Mouse (Mus musculus) testis, postnatal 14 days (tissue): ENCODE measurements around the gene Eif5a2.

Experiments
- DNase-seq: peaks from one replicate; pipeline ENCODE4 v3.0.0; 2021; ENCODE audit warnings: low spot score

Eif5a2 gene

DNA sequence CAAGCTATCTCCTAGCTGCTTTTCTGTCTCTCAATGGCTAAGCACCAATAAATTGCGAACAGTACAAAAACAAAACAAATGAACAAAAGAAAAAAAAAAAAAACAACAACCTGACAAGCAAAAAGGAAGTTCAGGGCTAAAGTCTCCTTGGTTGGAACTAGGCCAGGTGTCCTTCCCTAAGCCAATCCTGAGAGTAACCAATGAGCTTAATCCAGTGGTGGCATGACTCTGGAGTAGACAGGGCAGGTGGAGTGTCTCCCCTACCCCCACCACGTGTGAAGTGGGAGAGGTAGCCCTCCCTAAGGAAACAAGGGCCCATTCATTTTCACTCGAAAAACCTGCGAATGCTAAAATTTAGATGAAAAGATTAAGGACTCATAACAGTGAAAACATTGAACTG is 30.4 kb downstream of the Eif5a2 start:
- no peak for DNase-seq

DNA sequence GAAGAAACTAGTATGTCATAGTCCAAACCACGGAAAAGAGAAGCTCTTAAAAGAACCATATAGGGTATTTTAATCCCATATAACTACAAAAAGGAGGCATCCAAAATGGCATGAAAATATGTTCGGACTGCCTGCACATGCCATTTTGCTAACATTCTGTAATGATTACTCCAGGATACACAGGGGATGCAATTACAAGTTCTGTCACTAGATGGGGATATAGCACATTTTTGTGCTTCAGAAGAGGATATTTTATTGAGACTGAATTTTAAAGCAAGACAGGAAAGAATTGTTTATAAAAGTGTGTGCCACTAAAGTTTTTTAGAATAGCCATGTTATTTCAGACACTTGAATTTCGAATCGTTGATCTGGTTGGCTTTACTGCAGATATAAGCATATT is 33.3 kb downstream of the Eif5a2 start:
- DNase-seq = no peak

DNA sequence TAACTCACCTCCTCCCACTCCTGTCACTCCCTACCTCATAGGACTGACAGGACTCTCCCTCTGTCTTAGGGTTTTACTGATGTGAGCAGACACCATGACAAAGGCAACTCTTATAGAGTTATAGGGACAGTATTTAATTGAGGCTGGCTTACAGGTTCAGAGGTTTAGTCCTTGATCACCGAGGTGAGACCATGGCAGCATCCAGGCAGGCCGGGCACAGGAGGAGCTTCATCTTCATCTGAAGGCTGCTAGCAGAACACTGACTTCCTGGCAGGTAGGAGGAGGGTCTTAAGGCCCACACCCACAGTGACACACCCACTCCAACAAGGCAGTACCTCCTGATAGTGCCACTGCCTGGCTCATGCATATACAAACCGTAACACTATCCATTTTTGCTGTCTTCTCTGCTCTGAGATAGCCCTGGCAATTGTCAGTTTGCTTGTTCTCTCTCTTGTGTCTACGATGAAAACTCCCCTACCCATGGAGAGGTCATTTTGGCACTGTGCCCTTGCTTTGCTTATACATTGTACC is 35.0 kb downstream of the Eif5a2 start:
- no peak for DNase-seq

DNA sequence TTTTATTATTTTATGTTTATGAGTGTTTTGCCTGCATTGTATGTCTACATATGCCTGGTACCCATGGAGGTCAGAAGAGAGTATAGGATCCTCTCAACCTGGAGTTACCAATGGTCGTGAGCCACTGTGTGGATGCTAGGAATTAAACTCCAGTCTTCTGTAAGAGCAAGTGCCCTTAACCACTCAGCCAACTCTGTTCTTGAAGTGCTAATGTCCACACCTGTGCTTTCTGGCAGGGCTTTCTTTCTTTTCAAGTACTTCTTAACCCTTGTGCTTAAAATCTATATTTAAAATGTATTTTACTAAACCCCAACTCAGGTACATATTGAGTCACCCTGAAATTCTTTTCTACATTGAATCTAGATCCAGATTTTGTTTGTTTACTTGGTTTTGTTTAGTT is 45.2 kb downstream of the Eif5a2 start:
- DNase-seq = no peak

DNA sequence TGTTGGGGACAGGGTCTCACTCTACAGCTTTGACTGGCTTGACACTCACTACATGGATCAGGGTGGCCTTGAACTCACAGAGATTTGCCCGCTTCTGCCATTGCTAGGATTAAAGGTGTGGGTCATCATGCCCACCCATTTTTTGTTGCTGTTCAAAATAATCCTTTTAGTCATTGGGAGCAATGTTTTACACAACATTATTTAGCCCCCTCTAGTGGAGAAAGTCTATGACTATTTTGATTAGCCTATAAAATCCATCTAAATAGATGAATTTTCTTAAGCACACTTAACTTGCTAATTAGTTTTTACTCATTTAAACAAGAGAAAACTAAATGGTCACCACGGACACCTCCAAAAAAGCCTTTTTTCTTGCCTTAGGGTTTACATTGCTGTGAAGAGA is 46.5 kb downstream of the Eif5a2 start:
- DNase-seq = no peak

DNA sequence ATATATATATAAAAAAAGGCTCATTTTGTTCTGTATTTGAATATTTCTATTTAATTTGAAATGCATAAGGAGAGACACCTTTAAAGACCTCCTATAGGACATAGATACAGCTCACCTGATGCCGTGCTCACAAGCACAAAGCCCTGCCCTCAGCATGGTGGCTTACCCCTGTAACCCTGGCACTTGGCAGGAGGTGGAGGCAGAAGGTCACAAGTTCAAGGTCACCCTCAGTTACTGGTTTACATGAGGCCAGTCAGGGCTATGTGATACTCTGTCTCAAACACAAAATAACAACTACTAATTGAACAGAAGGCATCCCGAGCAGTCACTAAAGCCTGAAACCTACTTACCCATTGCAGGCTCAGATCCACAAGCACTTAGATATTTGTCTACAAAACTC is 48.4 kb downstream of the Eif5a2 start:
- DNase-seq = no peak

DNA sequence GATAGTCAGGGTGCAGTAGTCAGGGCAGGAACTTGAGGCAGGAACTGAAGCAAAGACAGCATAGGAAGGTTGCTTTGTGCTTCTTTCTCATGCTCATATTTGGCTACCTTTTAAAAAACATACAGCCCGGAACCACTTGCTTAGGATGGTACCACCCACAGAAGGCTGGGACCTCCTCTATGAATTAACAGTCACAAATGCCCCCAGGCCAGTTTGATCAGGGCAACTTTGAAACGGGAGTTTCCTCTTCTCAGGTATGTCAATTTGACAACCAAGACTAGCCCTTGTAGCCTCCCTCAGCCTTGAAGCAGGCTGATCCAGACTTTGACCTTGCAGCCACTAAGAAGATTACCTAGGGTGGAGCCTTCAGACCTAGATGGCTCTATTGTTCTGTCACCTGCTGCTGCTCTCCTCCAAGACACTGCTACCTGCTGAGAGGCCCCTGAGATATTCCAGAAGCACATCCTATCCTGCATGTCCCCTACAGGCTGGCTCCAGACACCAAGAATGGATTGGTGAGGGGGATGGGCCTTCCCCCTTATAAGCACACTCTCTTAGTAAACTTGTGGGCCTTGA is 55.8 kb downstream of the Eif5a2 start:
- no peak for DNase-seq

DNA sequence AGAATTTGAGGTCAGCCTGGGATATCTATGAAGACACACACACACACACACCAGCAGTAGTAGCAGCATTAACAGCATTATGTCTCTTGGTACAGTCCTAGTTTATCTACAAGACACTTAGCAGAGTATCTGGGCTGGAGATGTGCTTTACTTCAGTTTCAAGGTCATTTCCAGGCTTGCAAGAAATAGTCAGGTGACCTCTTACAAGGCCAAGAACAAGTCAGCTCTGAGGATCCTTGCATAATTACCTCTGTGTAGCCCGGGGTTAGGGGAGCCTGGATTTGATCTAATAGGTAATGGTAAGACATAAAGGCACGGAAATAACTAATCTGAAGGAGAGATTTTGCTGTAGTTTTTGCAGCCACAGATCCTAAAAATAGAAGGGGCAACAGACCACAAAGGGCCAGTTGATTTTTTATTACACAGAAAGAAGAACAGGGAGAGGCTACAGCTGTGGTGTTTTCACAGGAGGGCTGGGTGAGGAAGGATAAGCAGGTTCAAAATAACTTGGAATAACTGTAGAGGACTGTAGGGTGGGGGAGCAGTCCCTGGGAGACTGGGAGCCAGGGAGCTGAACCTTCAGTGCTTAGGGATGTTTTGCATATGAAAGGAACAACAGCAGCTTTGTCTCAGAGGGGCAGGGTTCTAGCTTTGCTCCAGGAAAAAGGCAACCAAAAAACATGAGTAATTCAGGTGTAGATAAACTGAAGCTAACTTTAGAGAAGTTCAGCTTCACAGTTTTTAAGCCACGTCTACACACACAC is 61.0 kb downstream of the Eif5a2 start:
- no peak for DNase-seq

DNA sequence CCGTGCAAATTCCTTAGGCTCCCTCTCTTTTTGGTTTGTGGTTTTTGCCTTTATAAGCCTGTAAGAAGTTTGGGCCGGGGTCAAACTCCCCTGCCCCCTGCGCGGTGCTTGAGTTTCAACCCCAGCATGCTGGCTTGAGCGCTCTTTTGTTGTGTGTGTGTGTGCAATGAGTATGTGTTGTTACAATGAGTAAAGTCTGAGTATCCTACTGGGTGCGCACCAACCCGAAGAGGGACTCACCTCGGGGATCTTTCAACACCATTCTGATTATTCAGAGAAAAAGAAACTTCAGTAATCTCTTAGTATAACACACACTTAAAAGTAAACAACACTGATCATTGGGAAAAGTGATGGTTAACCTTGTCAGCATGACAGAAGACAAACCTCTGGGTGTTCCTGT is 62.2 kb downstream of the Eif5a2 start:
- DNase-seq = no peak

DNA sequence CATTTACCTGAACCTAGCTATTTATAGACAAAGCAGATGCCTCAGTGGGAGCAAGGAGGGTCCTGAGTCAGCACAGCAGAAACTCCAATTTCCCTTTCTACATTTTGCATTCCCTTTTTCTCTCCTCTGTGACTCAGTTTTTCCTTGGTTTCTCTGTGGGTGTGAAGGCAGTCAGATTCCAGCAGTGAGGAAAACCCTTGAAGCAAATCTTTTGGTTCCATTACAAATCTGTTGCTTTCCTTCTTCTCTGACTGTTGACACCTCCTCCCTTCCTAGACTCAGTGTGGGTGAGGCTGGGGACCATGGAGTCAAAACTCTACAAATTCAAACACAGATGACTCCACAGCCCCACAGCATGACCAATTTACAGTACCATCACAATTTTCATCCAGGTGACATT is 66.0 kb downstream of the Eif5a2 start:
- DNase-seq = no peak
